Mouse (Mus musculus) yolk sac, embryonic 10.5 days (tissue): ENCODE data around the gene Tnfrsf8.
"Not testable (repeated sequence)": the region's sequence is repeated elsewhere in the genome, so short reads cannot be mapped to it uniquely, and the experiment has no call there.

ENCODE experiments used
- DNase-seq: peaks from one replicate; pipeline ENCODE4 v3.0.0-alpha.2; 2017; ENCODE audit warnings: low spot score

Tnfrsf8 gene

DNA sequence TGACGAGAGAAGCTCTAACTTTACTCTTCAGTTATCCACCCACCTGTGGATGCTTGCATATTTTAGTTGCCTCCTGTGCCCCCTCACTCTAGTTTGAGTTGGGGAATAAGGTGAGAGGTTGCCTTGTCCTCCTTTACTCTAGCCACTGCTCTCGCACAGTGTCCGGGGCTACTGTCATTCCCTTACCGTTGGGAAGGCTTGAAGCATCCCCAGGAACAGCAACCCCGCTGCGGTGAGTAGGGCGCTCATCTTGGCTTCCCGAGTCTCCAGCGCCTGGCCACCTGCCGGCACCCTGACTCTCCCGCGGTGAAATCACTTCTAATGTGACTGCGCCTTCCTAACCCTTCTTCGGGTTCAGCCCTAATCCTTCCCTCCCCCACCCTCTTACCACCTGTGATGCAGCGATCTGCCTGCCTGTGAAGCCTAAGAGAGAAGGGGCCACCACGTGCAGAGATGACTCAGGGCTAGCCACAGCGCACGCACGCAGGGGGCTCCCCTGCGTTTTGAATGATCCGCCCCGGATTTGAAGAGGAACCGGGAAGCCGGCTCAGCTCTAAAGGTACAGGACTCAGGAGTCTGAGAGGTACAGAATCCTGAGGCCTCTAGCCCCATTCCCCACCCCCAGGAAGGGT, at the start of gene Tnfrsf8:
TSS of gene Tnfrsf8 (minus strand) at position 329 of the 632 bp plus-strand sequence.
- DNase-seq = no peak

DNA sequence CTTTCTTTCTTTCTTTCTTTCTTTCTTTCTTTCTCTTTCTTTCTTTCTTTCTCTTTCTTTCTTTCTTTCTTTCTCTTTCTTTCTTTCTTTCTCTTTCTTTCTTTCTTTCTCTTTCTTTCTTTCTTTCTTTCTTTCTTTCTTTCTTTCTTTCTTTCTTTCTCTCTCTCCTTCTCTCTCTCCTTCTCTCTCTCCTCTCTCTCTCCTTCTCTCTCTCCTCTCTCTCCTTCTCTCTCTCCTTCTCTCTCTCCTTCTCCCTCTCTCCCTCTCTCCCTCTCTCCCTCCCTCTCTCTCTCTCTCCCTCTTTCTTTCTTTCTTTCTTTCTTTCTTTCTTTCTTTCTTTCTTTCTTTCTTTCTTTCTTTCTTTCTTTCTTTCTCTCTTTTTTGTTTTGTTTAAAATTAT, 46.7 kb upstream of the Tnfrsf8 start:
- not testable (repeated sequence) for DNase-seq

DNA sequence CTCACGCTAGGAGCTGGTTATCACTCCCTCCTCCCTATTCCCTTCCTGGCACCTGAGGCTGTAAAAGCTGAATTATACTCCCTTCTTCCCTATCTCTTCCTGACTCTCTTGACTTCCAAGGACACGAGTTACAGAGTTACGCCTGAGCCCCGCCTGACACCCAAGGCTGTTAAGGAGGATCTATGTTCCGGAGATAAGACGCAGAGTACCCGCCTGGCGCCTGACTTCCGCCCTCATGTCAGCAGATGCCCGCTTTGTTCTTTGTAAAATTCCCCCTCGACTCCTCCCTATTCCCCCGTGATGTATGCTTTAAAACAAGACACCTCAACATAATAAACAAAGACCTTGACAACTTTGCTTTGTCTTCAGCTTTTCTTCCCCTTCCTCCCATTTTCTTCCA, 46.1 kb upstream of the Tnfrsf8 start:
- peak; percentile 19 for DNase-seq

DNA sequence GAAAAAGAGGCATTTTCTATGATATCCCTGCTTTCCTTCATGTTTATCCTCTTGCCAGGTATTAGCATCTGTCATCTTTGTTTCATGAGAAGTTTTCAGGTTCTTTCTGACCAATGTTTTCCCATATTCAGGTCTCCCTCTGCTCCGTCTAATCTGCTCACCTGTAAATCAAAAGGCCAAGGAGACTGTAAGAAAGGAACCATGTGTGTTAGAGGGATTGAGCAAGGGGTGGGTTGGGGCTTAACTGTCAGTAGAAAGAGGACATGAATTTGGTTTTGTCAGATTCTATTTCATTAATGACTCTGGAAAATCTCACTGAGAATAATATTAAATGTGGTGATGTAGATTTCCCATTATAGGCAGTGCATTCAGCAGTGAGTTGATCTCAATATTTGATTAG, 45.6 kb upstream of the Tnfrsf8 start:
- no peak for DNase-seq

DNA sequence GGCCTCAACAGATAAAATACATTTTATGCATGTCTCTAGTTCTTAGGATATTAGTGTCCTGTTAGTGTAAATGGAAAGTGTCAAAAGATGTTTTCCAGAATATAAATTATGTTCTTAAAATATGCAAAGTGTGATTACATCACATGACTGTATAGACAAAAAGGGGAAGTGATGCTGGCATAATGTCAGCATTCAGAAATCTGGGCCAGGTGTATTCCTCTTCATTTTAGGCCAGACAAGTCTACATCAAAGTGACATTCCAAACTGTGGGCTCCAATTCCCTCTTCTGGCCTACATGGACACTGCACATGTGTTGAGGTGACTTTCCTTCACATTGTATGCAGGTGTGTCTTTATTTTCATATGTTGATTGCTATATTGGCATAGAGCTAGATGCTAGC, 41.3 kb upstream of the Tnfrsf8 start:
- no peak for DNase-seq

DNA sequence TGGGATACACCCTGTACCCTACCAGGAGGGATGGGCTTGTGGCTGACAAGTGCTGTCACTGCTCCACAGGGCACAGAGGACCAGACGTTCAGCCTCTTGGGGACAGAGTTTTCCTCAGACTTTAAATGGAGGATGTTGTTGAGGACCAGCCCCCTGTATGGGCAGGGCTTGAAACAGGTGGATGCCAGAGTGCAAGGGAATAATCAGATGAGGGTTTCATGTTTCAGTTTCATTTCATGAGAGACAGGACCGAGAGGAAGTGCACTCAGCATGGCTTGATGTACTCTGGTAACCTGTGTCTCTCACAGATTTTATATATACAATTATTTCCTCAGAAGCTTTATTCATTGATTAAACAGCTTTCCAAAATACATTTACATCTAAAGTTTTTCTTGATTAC, 38.9 kb upstream of the Tnfrsf8 start:
- no peak for DNase-seq

DNA sequence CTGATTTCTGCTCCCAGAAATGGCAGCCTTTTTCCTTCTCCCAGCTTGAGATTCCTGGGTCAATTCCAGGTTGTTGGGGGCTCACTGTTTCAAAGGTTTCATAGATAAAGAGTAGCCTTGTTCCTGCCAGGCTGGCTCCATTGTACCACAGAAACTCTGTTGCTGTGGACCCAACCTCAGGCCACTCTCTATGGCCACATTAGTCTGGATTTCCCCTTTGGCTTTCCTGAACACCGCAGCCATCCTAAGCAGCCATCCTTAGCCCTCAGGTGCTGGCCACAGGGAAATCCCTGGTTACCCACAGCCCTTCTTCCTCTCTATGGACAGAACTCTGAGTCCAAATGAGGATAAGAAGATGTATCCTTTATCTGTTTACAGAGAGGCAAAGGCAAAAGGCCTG, 30.0 kb upstream of the Tnfrsf8 start:
- DNase-seq = no peak

DNA sequence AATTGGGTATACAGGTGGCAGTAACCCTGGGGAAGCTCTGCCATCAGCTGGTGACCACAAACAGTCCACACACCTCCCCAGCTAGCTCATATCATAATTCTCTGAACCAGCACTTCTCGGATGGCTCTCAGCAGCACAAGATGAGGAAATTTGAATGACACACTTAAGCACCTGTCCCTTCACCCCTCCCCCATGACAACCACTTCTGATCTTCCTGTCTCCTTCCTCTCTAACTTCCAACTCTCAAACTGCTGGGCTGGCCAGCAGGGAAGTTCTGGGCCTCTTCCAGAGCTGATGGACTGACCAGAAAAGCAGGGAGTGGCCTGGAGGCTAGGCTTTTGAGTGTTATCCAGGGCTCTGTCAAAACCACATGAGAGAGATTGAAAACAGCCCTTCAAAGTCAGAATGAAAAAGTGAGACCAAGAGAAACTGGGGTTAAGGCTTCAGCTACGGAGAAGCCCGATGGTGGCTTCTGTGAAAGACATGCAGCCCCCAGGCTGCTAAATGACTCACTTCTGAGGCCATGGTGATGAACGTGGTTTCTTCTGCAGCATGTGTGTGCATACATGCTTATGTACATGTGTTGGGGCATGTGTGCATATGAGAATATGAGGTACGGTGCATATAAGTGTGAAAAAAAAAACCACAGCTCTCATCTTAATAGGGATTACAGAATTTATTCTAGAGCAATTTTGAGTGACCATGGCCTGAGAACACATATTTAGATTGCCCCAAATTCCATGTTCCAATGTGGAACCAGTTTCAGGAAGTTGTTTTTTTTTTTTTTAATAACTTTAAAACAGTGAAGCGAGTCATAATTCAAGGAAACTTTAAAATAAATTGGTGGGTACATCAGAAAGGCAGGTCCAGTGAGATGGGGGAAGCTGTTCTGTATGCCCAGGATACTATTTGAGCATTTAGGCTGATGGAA, 27.2 kb upstream of the Tnfrsf8 start:
- no peak for DNase-seq

DNA sequence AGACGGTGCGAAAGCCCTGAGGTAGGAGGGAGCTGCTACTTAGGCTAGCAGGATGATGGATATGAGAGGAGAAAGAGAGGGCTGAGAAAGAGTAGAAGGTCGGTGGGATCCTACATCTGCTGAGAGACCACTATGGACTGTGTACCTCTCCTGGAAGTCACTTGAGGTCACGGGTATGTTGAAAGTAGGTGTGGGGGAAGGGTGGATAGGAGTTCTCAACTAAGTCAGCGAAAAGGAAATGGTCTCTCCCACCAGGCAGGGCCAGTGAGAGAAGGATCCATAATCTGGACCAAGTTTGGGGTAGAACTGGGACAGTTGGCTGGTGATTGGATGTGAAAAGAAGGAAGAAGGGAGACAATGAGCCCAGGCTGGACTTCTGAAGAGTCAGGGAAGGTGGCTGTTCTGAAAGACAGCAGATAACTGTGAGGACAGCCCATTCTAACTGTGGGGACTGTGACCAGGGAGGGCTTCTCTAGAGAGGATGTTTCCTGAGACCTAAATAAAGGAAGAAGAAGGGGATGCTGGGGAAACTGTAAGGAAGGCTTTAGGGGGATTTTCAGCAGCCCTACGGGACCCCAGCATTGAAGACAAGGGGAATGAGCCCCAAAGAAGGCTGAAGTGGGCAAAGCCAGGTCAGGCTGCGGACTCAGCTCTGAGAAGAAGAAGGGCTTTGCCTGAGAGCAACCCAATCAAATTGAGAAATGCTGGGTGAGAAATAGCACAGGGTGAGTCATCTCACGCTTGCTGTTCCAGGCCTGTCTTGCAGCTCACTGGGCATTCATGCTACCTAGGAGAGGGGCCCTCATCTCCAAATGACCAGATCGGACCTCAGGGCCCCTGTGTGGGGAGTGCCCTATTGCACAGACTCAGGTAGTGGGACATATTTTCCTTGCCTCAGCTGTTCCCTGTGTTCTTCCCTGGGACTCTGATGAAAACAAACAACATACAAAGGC, 23.2 kb upstream of the Tnfrsf8 start:
- no peak for DNase-seq

DNA sequence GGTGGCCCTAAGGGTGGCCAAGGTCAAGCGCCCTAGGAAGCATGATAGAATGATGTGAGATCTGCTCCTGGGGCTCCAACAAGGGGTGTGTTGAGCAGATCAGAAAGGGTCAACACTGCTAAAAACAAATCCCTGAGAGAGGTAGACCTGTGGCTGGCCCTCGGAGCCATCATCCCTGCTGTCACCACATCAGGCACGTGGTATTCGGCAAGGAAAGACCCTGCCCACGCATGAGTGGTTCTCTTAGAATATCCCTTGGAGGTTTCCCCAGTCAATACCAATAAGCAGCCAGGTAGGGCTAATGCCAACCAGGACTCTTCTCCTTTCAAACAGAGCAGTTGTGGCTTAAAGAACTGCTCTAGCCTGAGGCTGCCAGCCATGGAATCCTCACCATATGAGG, 21.6 kb upstream of the Tnfrsf8 start:
- no peak for DNase-seq

DNA sequence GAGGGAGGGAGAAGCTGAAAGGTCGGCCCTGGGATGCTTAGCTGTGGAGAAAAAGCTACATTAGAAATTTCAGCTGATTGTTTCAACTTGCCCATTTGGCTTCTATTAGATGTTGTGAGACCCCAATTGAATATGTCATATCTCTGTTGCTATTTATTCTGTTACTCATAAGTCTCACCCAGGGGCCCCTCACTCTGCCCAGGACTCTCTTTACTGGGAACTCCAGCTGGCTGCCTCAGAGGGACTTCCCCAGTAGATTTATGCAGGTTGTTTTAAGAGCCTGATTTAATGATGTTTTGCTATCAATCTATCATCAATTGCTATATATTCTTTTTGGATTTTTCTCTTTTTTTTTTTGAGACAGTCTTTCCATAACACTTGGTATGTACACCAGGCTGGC, 21.1 kb upstream of the Tnfrsf8 start:
- no peak for DNase-seq

DNA sequence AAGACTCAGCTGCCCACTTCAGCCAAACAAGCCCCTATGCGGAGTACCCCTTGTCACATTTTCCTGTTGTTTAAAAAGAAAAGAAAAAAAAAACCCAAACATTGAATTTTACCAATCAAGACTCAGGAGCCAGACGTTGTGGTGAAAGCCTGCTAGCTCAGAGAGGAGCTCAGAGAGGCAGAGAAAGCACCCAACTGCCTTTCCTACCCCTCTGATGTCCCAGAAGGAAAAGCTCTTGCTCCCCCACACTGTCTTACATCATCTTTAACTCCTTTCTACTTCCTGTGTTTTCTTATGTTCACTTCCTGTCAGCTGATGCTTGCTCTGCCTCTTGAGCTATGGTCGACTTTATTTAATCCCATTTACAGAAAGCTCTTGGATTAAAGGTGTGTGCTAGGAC, 8.7 kb upstream of the Tnfrsf8 start:
- no peak for DNase-seq

DNA sequence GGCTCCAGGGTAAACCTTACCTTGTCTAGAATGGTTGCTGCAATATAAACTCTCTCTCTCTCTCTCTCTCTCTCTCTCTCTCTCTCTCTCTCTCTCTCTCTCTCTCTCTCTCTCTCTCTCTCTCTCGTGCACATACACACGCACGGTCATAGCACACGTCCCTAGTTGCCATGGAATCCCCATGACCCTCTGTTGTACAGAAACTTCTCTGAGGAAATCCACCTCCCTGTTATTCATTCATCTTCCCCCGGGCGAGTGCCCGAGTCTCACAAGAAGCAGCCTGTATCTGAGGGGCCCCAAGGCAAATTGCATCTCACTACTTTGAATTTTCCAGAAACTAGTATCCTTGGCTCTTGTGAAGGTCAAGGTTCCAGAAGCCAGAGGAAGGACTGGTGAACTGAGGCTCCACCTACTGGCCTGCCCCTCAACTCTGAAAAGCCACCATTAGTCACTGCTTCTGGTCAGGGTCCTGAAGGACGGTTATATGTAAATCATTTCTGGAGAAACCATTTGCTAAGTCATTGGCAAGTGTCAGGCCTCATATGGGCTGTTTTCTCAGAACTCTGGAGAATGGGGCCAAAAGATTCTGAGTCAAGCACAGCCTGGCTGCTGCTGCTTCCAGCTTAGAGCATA, 8.1 kb upstream of the Tnfrsf8 start:
- DNase-seq = peak; percentile 7

DNA sequence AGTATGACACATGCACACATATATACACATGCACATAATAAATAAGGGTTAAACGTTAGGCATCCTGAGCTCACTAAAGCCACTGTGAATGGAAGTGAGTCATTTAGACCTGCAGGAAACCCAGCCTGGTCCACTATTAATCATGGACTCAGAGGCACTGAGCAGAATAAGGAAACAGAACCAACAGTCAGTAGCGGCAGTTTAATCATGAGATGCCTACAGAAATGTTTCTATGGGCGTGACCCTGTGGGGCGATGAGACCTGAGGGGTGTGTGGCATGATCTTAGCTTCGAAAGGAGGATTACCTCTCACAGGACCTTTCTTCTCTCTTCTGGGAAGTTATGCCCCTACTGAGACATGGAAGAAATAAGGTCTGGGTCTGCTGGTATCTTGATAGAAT, 7.2 kb upstream of the Tnfrsf8 start:
- no peak for DNase-seq

DNA sequence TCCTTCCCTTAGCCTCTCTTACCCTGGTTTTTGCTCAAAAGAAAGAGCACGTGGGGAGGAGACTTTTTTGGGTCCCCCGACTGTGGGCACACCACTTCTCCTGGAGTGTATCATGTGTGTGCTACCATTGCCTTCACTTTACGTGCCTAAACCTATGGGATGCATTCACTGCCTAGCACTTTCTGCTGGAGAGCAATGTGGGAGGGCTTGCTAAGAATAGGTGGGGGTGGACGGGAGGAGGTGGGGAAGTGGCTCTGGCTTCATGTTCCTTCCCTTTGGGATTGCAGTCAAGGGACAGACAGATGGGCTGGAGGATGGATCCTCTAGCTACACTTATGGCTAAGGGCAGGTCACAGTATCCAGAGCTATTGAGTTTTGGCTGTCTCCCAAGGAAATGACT, 5.7 kb upstream of the Tnfrsf8 start:
- DNase-seq = no peak

DNA sequence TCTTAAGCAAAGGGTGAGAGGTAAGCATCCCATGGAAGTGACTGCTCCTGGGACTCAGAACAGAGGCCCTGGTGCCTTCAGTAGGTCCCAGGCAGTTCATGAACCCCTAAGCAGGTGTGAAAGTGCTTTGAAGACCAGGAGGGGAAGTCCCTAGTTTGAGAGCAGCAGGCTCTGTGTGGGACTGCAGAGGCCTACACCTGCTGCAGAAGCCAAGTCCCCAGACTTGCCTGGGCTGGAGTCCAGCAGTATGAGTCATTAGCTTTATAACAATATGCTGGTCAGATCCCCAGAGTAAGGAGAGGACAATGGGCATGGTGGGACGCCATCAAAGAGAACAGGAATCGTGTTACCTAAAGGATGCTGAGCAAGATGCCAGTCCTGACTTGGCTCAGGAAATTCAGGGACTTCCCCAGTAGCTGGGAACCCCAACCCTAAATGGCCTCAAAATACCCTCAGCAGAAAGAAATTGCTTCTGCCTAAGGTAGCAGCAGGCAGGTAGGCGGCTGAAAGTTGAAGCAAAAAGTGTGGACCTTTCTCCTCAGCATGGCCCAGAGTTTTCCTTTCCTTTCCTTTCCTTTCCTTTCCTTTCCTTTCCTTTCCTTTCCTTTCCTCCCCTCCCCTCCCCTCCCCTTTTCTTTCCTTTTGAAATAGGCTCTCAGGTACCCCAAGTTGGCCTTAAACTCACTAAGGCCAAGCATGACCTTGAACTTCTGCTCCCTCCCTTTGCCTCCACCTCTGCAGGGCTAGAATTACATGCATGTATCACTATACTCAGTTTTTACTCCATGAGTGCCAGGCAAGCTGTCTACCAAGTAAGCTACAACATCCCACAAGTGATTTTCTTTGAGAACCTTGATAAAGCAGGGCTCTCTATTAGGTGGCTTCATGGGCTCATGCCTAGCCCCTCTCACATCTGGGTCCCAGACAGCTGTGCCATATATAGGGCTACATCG, 4.6 kb upstream of the Tnfrsf8 start:
- no peak for DNase-seq

DNA sequence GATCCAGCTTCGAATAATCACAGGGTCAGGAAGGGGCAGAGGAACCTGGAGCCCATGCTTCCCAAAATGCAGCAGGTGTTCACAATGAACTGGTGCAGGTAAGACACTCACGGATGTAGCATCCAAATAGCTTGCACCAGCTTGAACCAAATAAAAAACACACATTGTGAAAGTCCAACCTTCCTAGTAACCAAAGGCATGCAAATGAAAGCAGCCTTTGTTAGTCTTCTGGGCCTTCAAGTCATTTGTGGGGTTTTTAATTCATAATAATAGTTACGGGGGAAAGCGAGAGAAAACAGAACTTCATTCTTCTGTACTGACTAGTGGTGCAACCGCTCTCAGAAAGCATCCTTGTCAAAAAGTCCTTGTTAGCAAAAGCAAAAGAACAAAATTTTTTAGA, 1.7 kb upstream of the Tnfrsf8 start:
- DNase-seq = no peak

DNA sequence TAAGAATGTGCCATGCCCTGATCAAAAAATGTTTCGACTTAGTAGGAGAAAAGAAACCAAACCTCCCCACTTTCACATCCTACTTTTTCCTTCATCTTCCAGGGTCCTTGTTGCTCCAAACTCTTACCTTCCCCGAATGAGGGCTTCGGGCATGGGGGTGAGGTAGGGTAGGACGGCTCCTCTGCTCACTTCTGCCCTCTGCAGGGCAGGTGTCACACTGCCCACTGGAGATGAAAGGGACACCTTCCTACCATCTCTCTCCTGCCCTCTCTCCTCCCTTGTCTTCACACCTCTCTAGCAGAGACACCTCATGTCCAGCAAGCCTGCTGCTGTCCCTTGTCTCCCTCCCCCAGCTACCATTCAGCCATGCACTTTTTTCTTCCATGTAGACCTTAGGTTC, 998 bp downstream of the Tnfrsf8 start:
- DNase-seq = no peak

DNA sequence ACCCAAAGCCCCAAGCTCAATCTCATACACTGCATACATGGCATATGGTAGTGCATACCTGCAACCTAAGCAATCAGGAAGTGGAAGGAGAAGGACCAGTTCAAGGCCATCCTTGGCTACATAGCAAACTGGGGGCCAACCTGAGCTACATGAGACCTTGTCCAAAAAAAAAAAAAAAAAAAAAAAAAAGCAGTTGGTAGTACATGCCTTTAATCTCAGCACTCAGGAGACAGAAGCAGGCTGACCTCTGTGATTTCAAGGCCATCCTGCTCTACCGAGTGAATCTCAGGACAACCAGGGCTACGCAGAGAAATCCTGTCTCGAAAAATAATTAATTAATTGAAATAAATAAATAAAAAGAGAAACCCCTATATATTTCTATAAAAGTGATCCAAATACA, 1.7 kb downstream of the Tnfrsf8 start:
- DNase-seq = no peak

DNA sequence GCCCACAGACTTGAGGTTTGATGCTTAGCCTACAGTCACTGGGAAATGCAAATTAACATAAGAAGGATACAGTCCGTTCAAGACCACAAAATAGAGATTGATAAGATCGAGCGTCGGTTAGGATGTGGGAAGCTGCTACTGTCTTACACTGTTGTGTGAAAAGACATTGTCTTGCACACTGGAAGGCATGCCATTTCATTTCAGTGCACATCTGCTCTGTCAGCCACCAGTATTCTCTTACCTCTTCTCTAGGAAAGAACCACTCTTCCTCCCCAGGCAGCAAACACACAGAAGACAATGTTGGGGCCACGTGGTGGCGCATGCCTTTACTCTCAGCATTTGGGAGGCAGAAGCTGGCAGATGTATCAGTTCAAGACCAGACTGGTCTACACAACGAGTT, 2.4 kb downstream of the Tnfrsf8 start:
- no peak for DNase-seq

DNA sequence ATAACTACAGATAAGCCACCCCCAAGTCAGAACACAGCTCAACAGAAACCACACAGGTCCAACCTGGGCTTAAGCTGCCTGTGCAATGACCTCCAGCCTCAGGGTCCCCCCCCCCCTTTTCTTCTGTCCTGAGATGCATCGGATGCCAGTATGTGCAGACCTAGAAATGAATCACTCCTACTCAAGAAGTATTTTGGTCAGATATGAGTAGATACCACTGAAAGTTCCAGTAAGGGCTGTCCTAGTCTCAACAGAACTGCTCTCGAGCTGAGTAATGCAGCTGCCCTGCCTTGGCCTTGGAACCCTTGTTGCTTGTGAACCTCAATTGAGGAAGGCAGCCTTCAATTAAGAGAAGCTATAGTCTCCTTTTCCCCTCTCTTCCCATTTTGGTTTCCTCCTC, 4.1 kb downstream of the Tnfrsf8 start:
- DNase-seq = no peak
